Mouse (Mus musculus): ENCODE measurements around the gene Capn13.

- no peak for TF ChIP-seq CTCF (IDR thresholded peaks at IDR 0.05; ENCODE audit: low read depth, low read length)
- no peak for TF ChIP-seq GATA1 (IDR thresholded peaks at IDR 0.05; ENCODE audit: borderline replicate concordance, low read length)
Observed at GRCm38 (mm10) chr17:73391771-73392170, 8.9 kb downstream of the Capn13 start.

Data from G1E (cell line).